In the genomic region with DNA sequence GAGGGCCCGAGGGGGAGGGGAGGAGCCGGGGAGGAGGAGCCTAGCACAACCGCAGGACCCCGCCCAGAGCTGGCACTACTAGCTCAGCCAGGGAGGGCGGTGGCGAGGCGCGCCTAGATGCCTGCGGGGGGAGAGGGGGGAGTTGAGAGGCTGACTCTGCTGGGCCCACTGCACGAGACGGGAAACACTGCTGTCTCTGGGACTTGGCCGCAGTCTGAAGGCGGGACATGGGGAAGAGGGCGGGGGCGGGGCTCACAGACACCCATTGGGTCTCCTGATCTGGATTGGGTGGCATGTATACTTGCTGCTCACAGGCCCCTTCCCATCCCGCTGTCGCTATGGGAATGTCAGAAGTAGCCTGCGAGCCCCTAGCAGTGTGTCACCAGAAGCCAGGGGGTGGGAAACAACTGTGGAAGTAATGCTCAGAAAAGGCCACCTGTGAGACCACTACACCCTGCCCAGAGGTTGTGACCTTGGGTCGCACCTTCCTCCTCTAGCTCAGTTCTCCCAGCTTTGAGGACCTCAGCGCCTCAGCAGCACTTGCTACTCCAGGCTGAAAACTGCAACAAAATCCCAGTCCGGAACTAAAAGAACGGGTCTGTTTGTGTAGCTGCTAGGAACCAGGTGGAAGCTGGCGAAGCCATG, we compare ENCODE assay signal across 8 mouse cellular contexts. TPM values are rescaled to one million over a fixed set of nuclear protein-coding genes. Genes with fewer than 3 reads are reported as not detected.
A peak's percentile ranks its signal among the peaks of the same experiment; 100 is the strongest.
DNase-seq lines count a peak whose midpoint lies in the region; ATAC-seq and TF ChIP-seq lines count a peak whose summit lies in the region.

TSS of gene Cd99l2 (minus strand) at position 216 of the 645 bp plus-strand sequence.

- ATAC-seq in frontal cortex, adult (ENCODE audit: low TSS enrichment) = peak; percentile 92
- ATAC-seq in lung, postnatal 0 days = peak; percentile 99

- 15% methylated on average over 23 of the region's 23 CpGs for WGBS in hindbrain, embryonic 10.5 days
- WGBS in lung, postnatal 0 days = 26% methylated on average over 13 of the region's 23 CpGs

- peak; percentile 52 for TF ChIP-seq CTCF in lung, postnatal 0 days (IDR thresholded peaks at IDR 0.05)

- 0 out of 2 replicates have a peak, but pooled peaks cover 2% of the 10 kb centered on the region for H3K4me1 ChIP-seq in hindbrain, embryonic 10.5 days (replicated peaks)
- H3K4me1 ChIP-seq in lung, postnatal 0 days (ENCODE audit: insufficient read depth, low read depth, low read length) = no peaks in the 10 kb centered on the region

- peak within 1 kb of the TSS; percentile 59 for H3K4me3 ChIP-seq in hindbrain, embryonic 10.5 days
- H3K4me3 ChIP-seq in lung, postnatal 0 days (ENCODE audit: low read depth, low read length) = peak within 1 kb of the TSS; percentile 48

- H3K4me2 ChIP-seq in lung, postnatal 0 days (replicated peaks; ENCODE audit: low read depth, low read length) = peak within 1 kb of the TSS; percentile 64

- no peaks in the 10 kb centered on the region for H3K36me3 ChIP-seq in hindbrain, embryonic 10.5 days
- H3K36me3 ChIP-seq in lung, postnatal 0 days (ENCODE audit: insufficient read depth, low read length) = no peaks in the 10 kb centered on the region

- peak within 1 kb of the TSS; percentile 94 for H3K27ac ChIP-seq in hindbrain, embryonic 10.5 days
- H3K27ac ChIP-seq in lung, postnatal 0 days (ENCODE audit: low read length) = peak within 1 kb of the TSS; percentile 86

- no peak for TF ChIP-seq EP300 in lung, postnatal 0 days (IDR thresholded peaks at IDR 0.05)

- peak; percentile 87 for DNase-seq in MEL-GATA-1-ER (ENCODE audit: extremely low read depth, low read depth)
- DNase-seq in cerebellum, adult 8-10 months = peak; percentile 80
- peak; percentile 84 for DNase-seq in hindbrain, embryonic 10.5 days (ENCODE audit: low spot score)
- DNase-seq in layer of hippocampus, adult 9-11 months = peak; percentile 88
- DNase-seq in lung, postnatal 0 days (ENCODE audit: low spot score) = peak; percentile 95
- peak; percentile 57 for DNase-seq in ovary, postnatal 14 days (ENCODE audit: low spot score)
- peak; percentile 93 for DNase-seq in thymus, postnatal 14 days

- H3K9ac ChIP-seq in lung, postnatal 0 days (replicated peaks; ENCODE audit: low read depth) = peak within 1 kb of the TSS; percentile 58

- H3K9me3 ChIP-seq in hindbrain, embryonic 10.5 days = no peaks in the 10 kb centered on the region
- no peaks in the 10 kb centered on the region for H3K9me3 ChIP-seq in lung, postnatal 0 days (ENCODE audit: low read length)

- H3K27me3 ChIP-seq in hindbrain, embryonic 10.5 days (ENCODE audit: insufficient read depth, poor library complexity, severe bottlenecking) = peaks cover 6% of the 10 kb centered on the region; the same call in 1 of the 2 replicates
- H3K27me3 ChIP-seq in lung, postnatal 0 days (replicated peaks; ENCODE audit: insufficient read depth, low read length) = no peaks in the 10 kb centered on the region

RNA-seq across cellular contexts. Expression of gene Cd99l2, which starts in this region (rescaled TPM):
- 25.7 and 27.5 TPM in 2 replicates for polyA plus RNA-seq in hindbrain, embryonic 10.5 days (2016; fragmentation: Nextera tagmentation; extraction: Ambion mirVana)
- 17.0 and 21.1 TPM in 2 replicates for polyA plus RNA-seq in lung, postnatal 0 days (2015; fragmentation: Nextera tagmentation; extraction: Ambion mirVana)

Comparison
In these comparisons a context has a peak if more than half of its experiments do, and no peak if none do; other contexts are left out.
1. Peak in every context shown above with its lines: DNase-seq, ATAC-seq, H3K4me3 ChIP-seq and H3K27ac ChIP-seq.